Mouse (Mus musculus) colon, adult 2 months (tissue): Measurements from ENCODE around the gene Pate4. TPM values are rescaled to one million over a fixed set of nuclear protein-coding genes. Genes with fewer than 3 reads are reported as not detected.

Source experiments
- polyA plus RNA-seq: library from polyadenylated mRNA; depleted of rRNA; stranded (reverse); fragments of >200 nt; gene quantifications from 2 replicates; pipeline ENCODE4 v1.2.3, GENCODE M21; 2012; rRNA removed

Pate4 gene
- not detected in 2 replicates for polyA plus RNA-seq

DNA sequence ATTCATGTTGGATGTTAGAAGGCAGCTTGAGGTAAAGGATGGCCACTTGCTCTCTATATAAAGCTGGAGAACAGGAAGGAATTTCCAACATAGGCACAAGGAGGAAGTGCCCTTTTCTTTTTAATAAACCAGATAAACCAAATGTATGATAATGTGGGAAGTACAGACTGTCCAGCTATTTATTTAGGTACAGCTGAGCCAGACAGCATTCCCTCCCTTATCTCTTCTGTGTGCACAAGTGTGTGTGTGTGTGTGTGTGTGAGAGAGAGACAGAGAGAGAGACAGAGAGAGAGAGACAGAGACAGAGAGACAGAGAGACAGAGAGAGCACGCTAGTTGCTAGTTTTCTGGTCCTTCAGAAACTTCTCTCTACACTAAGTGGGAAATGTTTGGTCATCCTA, at the start of gene Pate4:
Gene Pate4 (minus strand): TSS at position 101 of the 400 bp plus-strand sequence.

DNA sequence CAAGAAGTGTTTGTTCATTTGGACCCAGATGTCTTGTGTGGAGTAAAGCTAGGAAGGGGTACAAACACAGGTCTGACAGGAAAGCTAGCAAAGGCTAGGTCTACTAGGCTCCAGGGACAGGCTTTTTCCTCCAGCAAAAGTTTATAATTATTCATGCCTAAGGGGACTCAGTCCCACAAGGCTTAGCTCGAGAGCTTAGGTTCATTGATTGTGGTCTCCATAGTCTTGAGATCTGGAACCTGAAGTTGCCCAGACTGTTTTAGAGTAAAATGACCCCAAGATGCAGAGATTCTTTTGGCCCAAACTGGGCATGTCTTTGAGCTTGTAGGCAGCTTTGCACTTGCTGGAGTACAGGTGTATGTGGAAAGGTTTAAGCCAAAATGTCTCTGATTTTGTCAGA, 36.4 kb upstream of the Pate4 start, which contains the start of gene Pate3:
Gene Pate3 (minus strand): TSS at position 101 of the 400 bp plus-strand sequence.

GRCm38 (mm10) chr9:35569571-35570534, 41.9 kb downstream of the Pate4 start, which contains the start of the genes Pate2 and Hyls1:
Gene Pate2 (plus strand): TSS chr9:35570284.
Gene Hyls1 (minus strand): TSS chr9:35570398.

DNA sequence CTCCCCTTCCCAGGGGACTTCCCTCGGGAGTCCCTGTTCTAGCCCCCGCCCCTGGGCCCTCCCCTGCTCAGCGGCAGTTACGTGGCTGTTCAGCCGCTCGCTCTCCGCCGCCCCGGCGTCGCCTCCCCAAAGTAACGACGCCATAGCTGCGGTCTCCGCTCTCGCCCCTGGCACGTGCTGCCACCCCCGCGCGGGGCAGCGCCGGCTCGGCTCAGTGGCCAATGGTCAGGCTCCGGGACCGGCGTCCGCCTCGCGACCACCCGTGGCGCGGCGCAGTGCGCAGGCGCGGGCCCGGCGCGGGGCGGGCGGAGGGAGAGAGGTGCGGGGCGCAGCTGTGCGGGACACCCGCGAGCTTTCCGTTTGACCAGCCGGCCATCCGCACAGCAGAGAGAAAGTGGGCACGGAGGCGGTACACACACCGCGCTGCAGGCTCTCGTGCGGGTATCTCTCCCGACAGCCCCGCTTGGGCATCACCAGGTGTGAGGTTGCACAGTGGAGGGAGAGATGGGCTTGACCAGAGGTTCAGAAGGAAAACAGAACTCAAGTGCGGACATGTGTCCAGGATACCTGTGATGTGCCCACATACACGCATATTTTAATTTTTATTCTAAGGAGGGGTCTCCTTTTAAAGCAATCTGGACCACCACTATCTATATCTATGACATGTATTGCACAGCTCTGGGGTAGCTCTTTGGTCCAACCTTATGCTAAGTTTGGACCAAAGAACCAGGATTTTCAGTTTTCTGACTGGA, 53.3 kb downstream of the Pate4 start, which contains the start of the genes Ddx25 and Pus3:
Gene Ddx25 (minus strand): TSS at position 272 of the 752 bp plus-strand sequence.
Gene Pus3 (plus strand): TSS at position 339 of the 752 bp plus-strand sequence.

Other genes starting within 250 kb of the Pate4 start
- 5.5 and 5.8 TPM in 2 replicates for gene Cdon, start 190.8 kb downstream of the Pate4 start, polyA plus RNA-seq
- not detected in 2 replicates for gene Gm1113, start 93.7 kb downstream of the Pate4 start, polyA plus RNA-seq
- 0.03 TPM in 1 of 2 replicates, not detected in the other for gene Ddx25, start 53.4 kb downstream of the Pate4 start, polyA plus RNA-seq
- 0.51 and 0.98 TPM in 2 replicates for gene Pus3, start 53.3 kb downstream of the Pate4 start, polyA plus RNA-seq
- 0.08 TPM in 1 of 2 replicates, not detected in the other for gene Pate2, start 41.7 kb downstream of the Pate4 start, polyA plus RNA-seq
- 0.84 and 1.2 TPM in 2 replicates for gene Hyls1, start 41.5 kb downstream of the Pate4 start, polyA plus RNA-seq
- not detected in 2 replicates for gene Pate3, start 36.3 kb upstream of the Pate4 start, polyA plus RNA-seq
- gene Pate1, start 75.4 kb upstream of the Pate4 start, polyA plus RNA-seq, result not detected in 2 replicates
- not detected in 2 replicates for gene Gm17677, start 129.1 kb upstream of the Pate4 start, polyA plus RNA-seq
- not detected in 2 replicates for gene Gm17727, start 166.2 kb upstream of the Pate4 start, polyA plus RNA-seq
- not detected in 2 replicates for gene Gm27235, start 178.2 kb upstream of the Pate4 start, polyA plus RNA-seq
- gene D730048I06Rik, start 178.2 kb upstream of the Pate4 start, polyA plus RNA-seq, result not detected in 2 replicates
- gene 9230110F15Rik, start 232.2 kb upstream of the Pate4 start, polyA plus RNA-seq, result not detected in 2 replicates